Mouse (Mus musculus) forebrain, embryonic 15.5 days (tissue): ENCODE measurements around the gene Arpc5. TPM values are rescaled to one million over a fixed set of nuclear protein-coding genes. Genes with fewer than 3 reads are reported as not detected.

Experiments
- polyA plus RNA-seq: library from polyadenylated mRNA; unstranded; fragments of >200 nt; fragmentation: Nextera tagmentation; extraction: Ambion mirVana; gene quantifications from 2 replicates; pipeline ENCODE4 v1.2.1, GENCODE M21; 2015

Gene Arpc5
- polyA plus RNA-seq, 1 experiment from 2014 or later = 388 TPM

Other genes starting within 250 kb of the Arpc5 start
- gene Apobec4, start 16.0 kb upstream of the Arpc5 start, polyA plus RNA-seq = 0.27 TPM in 1 of 2 replicates, not detected in the other
- 21.2 and 22.8 TPM in 2 replicates for gene Rgl1, start 191 bp upstream of the Arpc5 start, polyA plus RNA-seq
- gene Ncf2, start 33.7 kb downstream of the Arpc5 start, polyA plus RNA-seq = 2.0 and 2.3 TPM in 2 replicates
- 30.6 and 30.8 TPM in 2 replicates for gene Smg7, start 136.1 kb downstream of the Arpc5 start, polyA plus RNA-seq
- gene Nmnat2, start 188.5 kb downstream of the Arpc5 start, polyA plus RNA-seq = 69.5 and 71.9 TPM in 2 replicates